Mouse (Mus musculus): ENCODE results near the gene Ippk. TPM values are rescaled to one million over a fixed set of nuclear protein-coding genes. Genes with fewer than 3 reads are reported as not detected.

The Ippk gene
- total RNA-seq (2023) = 5.0 and 6.0 TPM in 2 replicates

GRCm38 (mm10) chr13:49420754-49421605 is at the start of gene Ippk:
Gene Ippk, plus strand, starts transcription at chr13:49421249.

GRCm38 (mm10) chr13:49492376-49493368 is 71.6 kb downstream of the Ippk start, which contains the start of gene Tes3-ps:
Gene Tes3-ps, plus strand, starts transcription at chr13:49493318.

GRCm38 (mm10) chr13:49504510-49504909 is 83.5 kb downstream of the Ippk start, which contains the start of gene Ecm2:
Gene Ecm2, plus strand, starts transcription at chr13:49504810.

Other genes with a start within 250 kb of the Ippk start
- 187 and 188 TPM in 2 replicates for gene Ninj1, start 233.8 kb upstream of the Ippk start, total RNA-seq (2023)
- gene Card19, start 205.2 kb upstream of the Ippk start, total RNA-seq (2023) = 215 and 232 TPM in 2 replicates
- 26.8 and 31.6 TPM in 2 replicates for gene Susd3, start 172.5 kb upstream of the Ippk start, total RNA-seq (2023)
- 132 and 183 TPM in 2 replicates for gene Fgd3, start 100.9 kb upstream of the Ippk start, total RNA-seq (2023)
- 13.4 and 14.7 TPM in 2 replicates for gene Bicd2, start 79.7 kb upstream of the Ippk start, total RNA-seq (2023)
- 0.60 and 0.70 TPM in 2 replicates for gene Tes3-ps, start 72.1 kb downstream of the Ippk start, total RNA-seq (2023)
- not detected in 2 replicates for gene Ecm2, start 83.6 kb downstream of the Ippk start, total RNA-seq (2023)
- not detected in 2 replicates for gene Aspn, start 123.2 kb downstream of the Ippk start, total RNA-seq (2023)
- gene Omd, start 161.2 kb downstream of the Ippk start, total RNA-seq (2023) = 0.28 TPM in 1 of 2 replicates, not detected in the other
- 0.20 and 0.22 TPM in 2 replicates for gene Ogn, start 186.8 kb downstream of the Ippk start, total RNA-seq (2023)
- 4.9 and 6.8 TPM in 2 replicates for gene Cenpp, start 231.5 kb downstream of the Ippk start, total RNA-seq (2023)
- 6.0 and 6.2 TPM in 2 replicates for gene Nol8, start 231.8 kb downstream of the Ippk start, total RNA-seq (2023)